Mouse (Mus musculus): ENCODE measurements around the gene Bmp5.

GRCm38 (mm10) chr9:75785959-75786358 is 10.8 kb downstream of the Bmp5 start:
- no peak for TF ChIP-seq CTCF (IDR thresholded peaks at IDR 0.05; ENCODE audit: low read depth, low read length)
- TF ChIP-seq POLR2A (IDR thresholded peaks at IDR 0.05; ENCODE audit: extremely low read depth, insufficient read depth, low read length): no peak
